Mouse (Mus musculus) urinary bladder, postnatal 36 days (tissue): Measurements from ENCODE around the gene Mrgprh.
"Not testable (repeated sequence)": the region's sequence is repeated elsewhere in the genome, so short reads cannot be mapped to it uniquely, and the experiment has no call there.

Experiments
- DNase-seq, 2 experiments: peaks; one replicate each; pipeline ENCODE4 v3.0.0; 2022; ENCODE audit warnings: low spot score in 2 of 2, mixed read lengths in 1 of 2

Gene Mrgprh

GRCm38 (mm10) chr17:12868043-12868442 is 7.8 kb upstream of the Mrgprh start, which contains the start of gene Mas1:
Gene Mas1, minus strand, starts transcription at chr17:12868143.
- no peak for DNase-seq

DNA sequence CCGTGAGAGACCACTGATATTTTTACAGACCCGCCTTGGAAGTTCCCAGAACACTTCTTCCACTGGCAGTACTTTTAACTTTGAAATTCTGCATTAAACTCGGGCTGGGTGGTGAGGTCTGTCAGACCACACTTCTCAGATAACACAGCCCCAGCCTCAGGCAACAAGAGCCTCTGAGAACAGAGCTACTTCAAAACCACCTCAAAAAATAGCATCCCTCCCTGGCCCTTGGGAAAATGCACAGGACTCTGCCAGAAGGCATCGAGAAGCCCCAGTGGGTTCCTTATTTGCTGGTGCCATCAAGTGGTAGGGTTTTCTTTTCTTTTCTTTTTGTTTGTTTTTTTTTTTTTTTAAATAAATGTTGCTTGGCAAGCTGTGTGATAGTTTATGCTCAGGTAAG is 7.2 kb upstream of the Mrgprh start:
- no peak for DNase-seq

GRCm38 (mm10) chr17:12872275-12873028 is 3.4 kb upstream of the Mrgprh start:
- DNase-seq = no peak

- peak; percentile 76 to 84 for DNase-seq
These were observed 4.3 kb downstream of the Mrgprh start for GRCm38 (mm10) chr17:12880178-12880577.

GRCm38 (mm10) chr17:12881216-12881615 is 5.4 kb downstream of the Mrgprh start:
- DNase-seq = no peak

- no peak for DNase-seq
These were observed 10.8 kb downstream of the Mrgprh start for GRCm38 (mm10) chr17:12886620-12887019.

- DNase-seq = no peak
These were observed 11.4 kb downstream of the Mrgprh start for GRCm38 (mm10) chr17:12887021-12887775.

- no peak for DNase-seq
These were observed 15.2 kb downstream of the Mrgprh start for GRCm38 (mm10) chr17:12891054-12891453.

DNA sequence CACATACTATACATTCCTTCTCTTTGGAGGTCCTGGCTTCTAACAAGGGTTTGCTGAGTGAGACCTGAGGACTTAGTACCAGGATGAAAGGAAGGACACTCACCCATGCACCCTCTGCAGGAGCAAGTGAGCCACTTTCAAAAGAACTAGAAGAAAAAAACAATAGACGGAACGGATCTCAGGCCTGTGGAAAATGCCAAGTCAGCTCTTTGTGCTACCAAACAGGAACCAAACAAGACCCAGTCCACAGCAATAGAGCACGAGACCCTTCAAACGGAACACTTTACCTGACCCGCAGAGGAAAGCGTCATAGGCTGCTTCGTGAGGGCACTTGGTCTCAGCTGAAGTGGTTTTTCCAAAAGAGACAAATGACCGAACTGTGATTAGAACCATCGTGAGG is 16.2 kb downstream of the Mrgprh start:
- no peak for DNase-seq

DNA sequence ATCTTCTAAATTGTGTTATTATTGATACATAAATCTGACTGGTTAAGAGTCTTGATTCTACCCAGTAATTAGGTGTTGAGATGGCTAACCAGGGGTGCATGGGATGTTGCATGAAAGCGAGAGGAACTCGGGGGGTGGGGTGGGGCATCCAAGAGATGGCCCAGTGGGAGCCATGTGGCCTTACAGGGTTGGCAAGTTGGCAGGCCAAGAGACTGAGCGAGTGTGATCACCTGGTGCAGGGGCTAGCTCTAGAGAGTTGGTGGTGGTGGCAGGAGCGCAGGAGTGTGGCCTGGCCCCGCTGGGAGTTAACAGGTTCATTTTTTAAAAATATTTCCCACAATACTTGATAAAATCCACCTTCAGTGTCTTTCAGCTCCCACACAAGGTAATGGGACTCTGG is 21.8 kb downstream of the Mrgprh start:
- DNase-seq = no peak

DNA sequence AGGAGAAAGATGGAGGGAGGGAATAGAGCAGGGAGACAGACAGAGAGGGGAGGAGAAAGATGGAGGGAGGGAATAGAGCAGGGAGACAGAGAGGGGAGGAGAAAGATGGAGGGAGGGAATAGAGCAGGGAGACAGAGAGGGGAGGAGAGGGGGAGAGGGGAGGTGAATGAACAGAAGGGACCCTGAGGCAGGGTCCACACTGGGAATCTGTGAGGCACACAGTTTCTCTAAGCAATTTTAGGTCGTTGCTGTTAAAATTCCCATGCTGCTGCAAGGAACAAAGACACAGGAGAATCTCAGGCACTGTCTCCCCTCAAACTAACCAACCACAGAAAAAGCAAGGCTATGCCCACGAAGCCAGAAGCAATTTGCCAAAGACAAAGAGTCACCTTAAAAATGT is 22.8 kb downstream of the Mrgprh start:
- DNase-seq = not testable (repeated sequence)

DNA sequence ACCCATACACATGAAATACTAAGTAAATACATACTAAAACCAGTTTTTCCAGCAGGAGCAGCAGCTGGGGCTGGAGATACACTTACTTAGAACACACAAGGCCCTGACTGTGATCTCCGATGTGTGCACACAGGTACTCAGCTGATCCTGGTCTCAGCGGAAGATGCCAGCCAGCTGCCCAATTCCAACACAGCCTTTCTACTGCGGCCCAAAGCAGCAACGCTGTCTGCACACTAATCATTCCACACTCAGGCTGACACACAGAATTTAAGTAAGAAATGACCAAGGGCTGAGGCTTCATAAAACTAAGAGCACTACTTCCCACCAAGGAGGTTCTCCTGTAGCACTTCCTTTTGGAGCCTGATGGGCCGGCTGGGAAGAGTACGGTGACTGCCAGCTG is 26.5 kb downstream of the Mrgprh start:
- no peak for DNase-seq

DNA sequence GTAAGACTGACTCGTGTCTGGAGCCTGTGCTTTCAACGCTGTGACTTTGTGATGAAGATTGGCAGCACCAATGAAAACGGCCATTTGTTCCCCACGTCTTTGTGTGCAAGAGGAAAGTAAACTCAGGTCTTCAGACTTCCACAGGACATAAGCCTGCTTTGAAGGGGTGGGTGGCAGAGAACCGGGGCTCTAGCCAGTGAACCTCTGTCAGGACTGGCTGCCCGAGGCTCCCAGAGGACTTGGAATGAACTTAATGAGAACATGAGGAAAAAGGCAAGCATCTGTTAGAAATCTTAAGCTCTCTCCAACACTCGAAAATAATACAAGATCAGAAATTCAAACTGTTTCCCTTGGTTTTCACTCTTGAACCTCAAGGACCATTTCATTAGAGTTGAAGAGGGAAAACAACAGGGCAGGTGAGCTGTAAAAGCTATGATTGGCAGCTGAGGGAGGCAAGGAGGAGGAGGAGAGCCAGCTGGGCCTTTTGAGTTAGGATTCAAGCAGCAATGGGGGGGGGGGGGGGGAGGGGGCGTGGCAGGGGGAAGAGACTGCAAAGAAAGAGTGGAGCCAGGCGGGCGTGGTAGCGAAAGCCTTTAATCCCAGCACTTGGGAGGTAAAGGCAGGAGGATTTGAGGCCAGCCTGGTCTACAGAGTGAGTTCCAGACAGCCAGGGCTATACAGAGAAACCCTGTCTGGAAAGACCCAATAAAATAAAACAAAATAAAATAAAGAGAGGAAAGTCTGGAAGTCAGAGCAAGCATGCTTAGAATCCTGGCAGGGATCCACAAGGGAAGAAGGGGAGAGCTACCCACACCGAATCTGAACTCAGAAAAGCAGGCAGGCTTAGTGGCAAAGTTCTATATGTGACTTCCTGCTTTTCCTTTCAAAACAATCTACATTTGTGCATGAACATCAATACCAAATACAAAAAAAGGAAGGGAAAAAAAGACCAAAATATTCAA is 27.8 kb downstream of the Mrgprh start:
- DNase-seq = no peak

GRCm38 (mm10) chr17:12904349-12904748 is 28.5 kb downstream of the Mrgprh start:
- DNase-seq = no peak

- no peak for DNase-seq
These were observed 30.0 kb downstream of the Mrgprh start for GRCm38 (mm10) chr17:12905810-12906209.

DNA sequence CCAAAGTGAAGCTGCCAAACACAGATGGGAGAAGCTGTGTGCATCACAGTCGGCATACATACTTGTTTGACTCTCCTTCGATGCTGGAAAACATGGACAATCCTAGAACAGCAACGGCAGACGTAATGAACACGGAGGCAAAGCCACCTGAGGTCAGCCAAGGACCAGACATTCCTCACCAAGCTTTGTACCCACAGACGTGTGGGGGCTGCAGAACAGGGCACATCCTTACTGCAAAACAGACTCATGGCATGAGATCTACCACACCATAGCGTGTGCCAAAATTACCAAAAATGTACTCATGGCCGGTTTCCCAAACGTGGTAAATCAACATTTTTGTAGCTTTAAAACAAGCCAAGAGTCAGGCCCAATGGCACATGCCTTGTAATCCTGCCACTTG is 30.6 kb downstream of the Mrgprh start:
- DNase-seq = no peak

DNA sequence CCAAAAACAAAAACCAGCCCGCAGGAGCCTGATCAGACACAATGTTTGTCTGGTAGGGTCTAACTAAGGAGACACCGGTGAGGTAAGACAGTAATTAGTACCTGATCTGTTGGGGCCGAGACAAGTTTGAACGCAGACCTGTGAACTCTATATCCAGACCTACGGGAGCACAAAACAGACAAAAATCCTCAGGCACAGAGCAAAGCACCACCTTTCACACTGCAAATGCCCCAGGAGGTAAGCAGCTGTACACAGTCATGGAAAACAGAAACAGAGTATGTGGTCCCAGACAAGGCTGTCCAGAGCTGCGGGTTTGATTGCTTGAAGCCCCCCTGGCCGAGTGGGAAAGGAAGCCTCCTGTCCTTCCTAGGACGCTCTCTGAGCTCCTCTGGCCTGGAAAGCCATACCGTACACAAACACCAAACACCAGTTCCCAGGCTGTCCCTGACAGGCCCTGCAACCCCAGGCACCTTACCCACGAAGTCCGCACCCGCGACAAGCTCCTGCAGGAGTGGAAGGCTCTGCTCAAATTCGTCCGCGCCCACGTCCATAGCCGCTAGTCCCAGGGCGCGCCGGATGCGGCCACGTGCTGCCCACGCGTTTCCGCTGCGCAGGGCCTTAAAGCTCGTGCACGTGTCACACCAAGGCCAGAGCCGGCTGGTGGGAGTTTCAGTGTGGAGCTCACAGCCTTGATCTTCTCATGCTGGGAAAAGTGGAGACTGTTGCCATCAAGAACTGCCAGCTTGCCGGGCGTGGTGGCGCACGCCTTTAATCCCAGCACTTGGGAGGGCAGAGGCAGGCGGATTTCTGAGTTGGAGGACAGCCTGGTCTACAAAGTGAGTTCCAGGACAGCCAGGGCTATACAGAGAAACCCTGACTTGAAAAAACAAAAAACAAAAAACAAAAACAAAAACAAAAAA is 33.8 kb downstream of the Mrgprh start, which contains the start of gene Pnldc1:
Pnldc1 (minus strand) TSS at position 870 of the 920 bp plus-strand sequence.
- DNase-seq = no peak

- DNase-seq = no peak
These were observed 34.6 kb downstream of the Mrgprh start for GRCm38 (mm10) chr17:12910391-12910790.

DNA sequence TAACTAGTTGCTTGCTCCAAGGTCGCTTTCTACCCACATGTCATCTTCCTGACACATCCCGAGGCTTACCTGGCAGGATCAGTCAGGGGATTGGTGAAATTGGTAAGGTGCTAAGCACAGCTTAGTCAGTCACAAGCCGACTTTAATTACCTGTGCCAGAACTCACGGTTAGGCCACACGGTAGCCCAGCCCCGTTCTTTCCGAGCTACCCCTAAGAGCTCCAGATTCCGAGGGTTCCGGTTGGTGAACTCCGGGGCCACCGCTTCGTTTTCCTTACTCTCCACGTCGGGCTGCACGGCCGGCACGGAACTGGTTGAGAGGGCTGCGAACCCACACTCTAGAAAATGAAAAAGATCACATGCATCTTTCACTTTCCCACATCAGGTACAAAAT is 39.6 kb downstream of the Mrgprh start, which contains the start of gene Tcp1:
Tcp1 (plus strand) TSS at position 214 of the 393 bp plus-strand sequence.
- no peak for DNase-seq

- DNase-seq = peak; percentile 98 to 99
These were observed 40.2 kb downstream of the Mrgprh start, which contains the start of gene Mrpl18 for GRCm38 (mm10) chr17:12915881-12916583. Gene Mrpl18, minus strand, starts transcription at chr17:12916345.
